Mouse (Mus musculus) left cerebral cortex, adult 9 months (tissue): ENCODE results near the gene Fosl1.

ENCODE experiments used
- DNase-seq, 2 experiments: peaks; one replicate each; pipeline ENCODE4 v3.0.0; 2022; ENCODE audit warnings: low spot score in 2 of 2

The Fosl1 gene

DNA sequence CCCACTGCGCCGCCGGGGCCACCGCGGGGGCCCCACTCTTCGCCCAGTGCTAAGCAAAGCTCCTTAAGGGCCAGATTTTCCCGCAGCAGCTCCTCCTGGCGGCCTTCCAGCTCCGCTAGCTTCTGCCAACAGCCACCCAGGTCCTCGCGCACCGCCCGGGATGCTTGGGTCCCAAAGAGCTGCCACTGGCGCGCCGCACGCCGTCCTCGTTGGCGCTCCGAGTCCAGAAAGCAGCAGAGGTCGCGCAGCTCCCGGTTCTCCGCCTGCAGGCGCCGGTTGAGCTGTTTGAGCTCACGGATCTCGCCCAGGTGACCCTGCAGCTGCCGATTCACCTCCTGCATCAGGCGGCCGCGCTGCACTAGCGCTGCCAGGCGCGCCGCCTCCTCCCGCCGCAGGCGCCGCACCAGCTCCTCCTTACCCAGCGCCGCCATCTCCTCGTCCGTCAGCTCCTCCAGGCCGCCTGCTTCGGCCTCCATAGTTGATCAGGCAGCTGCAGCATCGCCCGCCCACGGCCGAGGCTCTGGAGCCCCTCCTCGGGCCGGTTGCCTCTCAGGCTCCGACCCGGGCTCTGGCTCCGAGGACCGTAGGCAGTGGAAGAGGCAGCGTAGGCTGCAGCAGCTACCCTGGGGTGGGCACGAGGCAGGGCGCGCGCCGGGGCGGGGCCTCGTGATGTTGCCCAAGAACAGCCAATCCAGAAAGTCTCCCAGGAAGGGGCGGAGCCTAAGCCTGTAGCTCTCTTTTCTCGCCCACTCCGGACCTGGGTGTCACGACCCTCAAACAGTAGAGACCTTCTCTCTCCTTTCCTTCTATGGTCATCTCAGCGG lies 9.8 kb downstream of the Fosl1 start:
- DNase-seq: peak; percentile 90 to 96

DNA sequence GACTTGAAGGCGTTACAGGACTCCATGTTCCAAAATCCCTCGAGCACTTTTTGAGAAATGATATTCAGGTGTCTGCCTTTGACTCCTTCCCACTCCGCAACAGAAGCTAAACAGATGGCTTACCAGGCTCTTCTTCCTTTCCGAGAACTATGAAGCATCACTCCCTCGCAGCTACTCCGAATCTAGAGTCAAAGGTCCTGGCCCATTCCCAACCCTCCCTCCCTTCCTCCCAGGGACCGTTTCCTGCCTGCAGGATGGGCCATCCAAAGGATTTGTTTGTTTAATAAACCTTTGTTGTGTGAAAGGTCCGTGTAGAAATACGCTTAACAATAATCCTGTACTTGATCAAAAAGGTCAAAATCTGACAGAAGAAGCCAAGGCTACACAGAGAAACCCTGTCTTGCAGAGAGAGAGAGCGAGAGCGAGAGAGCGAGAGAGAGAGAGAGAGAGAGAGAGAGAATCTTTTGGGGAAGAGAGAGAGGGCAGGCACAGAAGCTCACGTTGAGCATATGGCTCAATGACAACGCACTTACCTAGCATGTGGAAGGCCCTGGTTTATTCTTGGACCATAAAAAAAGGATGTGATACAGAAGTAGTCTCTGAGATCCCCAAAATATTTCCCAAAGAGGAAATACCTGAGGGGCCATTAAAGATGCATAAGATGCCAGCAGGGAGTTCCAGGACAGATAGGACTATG lies 10.5 kb downstream of the Fosl1 start, which contains the start of gene Ccdc85b:
Gene Ccdc85b, minus strand, starts transcription at position 149 of the 697 bp plus-strand sequence.
- DNase-seq: no peak

DNA sequence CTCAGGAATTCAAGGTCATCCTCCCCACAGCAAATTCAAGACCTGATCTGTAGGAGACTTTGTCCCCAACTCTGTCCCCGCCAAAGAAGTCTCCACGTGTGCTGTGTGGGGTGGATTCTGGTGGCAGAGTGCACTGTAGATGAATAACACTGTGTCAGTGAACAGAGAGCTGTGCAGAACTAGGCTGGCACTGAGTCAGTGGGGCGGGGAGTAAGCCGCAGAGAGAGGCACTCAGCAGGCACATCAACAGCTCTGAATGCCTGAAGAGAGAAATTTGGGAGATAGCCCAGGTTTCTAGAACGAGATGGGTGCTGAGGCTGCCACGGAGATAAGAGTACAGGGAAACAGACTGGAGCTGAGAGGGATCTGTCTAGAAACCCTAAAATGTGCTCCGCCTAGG lies 11.7 kb downstream of the Fosl1 start:
- no peak for DNase-seq

DNA sequence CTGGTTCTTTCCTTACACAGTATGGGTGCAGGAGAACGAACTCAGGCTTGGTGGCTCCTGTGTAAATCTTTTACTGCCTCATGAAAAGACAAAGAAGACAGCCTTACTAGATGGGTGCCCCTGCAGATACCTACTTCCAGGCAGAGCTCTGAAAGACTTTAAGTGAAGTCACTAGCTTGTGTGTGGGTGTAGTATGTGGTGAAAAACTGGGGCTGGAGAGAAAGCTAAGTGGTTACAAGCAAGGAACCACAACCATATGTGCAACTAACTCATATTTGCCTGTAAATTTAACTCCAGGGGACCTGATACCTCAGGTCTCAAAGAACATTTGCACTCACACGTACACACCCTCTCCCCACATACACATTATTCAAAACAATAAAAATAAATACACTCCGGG lies 12.5 kb downstream of the Fosl1 start:
- DNase-seq: no peak

DNA sequence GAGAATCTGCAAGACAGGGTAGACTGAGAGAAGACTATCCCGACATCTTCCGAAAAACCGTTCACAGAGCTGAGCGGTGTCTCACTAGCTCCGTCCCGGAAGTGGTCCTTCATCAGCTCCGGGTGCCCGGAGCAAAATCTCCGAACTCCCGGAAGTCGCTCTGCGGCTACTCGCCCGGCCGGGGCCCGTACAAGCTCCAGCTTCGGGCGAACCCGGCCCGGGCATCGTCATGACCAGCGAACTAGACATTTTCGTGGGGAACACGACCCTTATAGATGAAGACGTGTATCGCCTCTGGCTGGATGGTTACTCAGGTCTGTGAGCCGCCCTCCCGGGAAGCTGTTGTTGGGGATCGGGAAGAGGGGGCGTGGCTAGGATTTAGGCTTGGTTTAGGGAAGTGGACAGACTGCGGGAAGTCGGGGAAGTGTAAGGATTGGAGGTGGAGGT lies 13.1 kb downstream of the Fosl1 start, which contains the start of gene Fibp:
Gene Fibp, plus strand, starts transcription at position 151 of the 447 bp plus-strand sequence.
- peak in 1 of 2 experiments; percentile 87 for DNase-seq

DNA sequence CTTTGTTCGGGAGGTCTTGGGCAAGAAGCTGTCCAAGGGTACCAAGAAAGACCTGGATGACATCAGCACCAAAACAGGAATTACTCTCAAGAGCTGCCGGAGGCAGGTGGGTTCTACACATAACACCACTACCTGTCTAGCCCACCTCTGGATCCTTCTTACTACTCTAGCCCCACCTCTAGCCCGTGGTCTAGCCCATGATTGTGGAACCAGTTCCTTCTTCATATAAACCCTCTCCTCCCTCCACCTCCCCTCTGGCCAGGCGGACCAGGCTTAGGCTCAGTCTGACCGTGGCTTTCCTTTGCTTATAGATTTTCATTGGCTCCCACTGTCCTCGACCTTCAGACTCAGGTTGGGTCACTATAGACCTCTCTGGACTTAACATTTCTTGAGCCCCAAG lies 14.1 kb downstream of the Fosl1 start:
- DNase-seq: no peak

DNA sequence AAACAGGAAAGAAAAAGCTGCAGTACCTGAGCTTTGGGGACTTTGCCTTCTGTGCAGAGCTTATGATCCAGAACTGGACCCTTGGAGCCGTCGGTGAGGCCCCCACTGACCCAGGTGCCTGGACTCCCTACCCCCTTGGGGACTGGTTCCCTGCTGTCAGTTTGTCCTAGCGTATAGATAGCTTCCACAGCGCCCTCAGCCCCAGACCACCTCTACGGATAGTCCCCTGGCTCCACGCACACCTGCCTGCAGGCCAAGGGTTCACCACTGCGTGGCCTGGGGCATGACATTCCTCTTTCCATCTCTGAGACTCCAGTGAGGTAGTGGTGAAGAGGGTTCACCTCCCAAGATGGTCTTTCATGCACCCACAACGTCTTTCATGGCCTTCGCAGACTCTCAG lies 15.9 kb downstream of the Fosl1 start:
- DNase-seq: no peak

DNA sequence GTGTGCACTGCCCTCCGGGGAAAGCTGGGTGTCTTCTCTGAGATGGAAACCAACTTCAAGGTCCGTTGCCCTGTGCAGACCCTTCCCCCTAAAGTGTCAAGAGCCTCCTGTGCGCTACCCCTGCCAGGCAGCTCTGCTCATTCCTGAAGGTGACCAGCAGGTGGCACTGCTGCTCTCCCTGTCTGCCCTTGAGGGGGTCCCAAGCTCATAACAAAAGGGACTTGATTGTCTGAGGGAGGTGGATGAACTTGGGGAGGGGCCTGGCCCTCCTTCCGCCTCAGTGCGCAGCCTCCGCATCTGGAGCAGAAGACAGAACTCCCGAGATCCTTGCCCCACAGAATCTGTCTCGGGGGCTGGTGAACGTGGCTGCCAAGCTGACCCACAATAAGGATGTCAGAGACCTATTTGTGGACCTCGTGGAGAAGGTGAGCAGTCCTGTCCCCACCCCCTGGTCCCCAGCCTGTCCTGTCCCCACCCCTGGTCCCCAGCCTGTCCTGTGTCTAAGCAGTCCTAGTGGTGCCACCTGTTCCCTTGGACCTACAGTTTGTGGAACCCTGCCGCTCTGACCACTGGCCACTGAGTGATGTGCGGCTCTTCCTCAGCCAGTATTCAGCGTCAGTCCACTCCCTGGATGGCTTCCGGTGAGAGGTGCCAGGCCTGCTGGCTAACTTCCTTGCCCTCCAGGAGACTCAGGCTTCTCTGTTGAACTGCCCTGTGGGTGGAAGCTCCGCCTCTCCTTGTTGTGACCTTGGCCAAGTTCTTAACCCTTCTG lies 16.6 kb downstream of the Fosl1 start:
- DNase-seq: no peak

DNA sequence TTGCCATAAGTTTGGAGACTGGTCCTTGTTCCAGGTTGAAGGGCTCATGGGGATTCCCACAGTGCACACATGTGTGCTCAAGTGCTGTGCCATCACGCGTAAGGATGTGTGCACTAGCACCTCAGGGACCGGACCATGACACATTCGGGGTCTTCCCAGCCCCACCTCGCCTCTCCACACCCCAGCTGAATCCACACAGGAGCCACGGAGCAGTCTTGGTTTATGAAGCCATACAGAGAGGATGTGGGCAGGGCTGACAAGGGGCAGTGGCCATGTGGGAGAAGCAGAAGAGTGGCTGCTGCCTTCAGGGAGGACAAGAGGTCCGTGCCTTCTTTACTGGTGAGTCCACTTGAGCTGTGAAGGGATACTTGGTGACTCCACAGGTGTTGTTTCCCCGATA lies 17.7 kb downstream of the Fosl1 start:
- DNase-seq: no peak

DNA sequence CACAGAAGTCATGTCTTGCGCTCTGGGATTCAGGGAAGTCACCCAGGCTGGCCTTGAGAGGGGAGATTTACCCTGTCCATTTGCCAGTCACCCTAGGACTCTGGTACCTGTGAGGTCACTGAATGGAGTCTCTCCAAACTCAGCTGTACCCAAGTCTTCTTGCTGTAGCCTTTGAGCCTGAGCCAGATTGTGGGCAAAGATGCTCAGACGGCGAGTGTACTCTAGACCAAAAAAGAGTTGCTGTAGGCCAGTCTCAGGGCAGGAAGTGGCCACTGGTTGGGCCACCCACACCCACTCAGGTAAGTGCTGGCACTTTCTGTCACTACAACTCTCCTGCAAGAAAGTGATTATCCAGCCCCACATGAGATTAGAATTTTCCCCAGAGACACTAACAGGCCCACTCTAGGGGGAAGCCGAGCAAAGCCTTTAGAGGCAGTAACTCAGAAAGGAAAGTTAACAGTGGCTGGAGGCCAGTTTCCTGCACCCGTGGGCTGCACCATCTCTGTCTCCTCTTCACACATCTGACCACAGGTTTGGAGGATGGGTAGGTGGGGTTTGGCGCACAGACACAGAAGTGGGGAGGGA lies 19.7 kb downstream of the Fosl1 start:
- DNase-seq: no peak

DNA sequence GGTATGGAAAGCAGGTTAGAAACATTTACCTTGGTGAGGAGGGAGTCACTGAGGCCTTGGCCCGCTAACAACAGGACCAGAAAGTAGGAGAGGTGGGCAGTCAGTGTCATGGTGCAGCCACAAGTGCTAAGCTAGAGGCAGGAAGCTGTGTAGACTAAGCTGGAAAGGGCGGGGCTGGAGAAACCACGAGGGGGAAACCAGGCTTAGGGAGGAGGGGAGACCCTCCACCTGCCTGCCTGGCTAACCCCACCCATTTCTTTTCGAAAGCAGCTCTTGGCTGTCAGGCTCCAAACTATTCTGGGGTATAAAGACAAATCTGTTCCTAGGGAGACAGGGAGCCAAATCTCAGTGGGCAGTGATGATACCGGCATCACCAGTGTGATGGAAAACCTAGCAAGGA lies 21.0 kb downstream of the Fosl1 start, which contains the start of gene Ctsw:
Gene Ctsw, minus strand, starts transcription at position 134 of the 400 bp plus-strand sequence.
- DNase-seq: no peak

DNA sequence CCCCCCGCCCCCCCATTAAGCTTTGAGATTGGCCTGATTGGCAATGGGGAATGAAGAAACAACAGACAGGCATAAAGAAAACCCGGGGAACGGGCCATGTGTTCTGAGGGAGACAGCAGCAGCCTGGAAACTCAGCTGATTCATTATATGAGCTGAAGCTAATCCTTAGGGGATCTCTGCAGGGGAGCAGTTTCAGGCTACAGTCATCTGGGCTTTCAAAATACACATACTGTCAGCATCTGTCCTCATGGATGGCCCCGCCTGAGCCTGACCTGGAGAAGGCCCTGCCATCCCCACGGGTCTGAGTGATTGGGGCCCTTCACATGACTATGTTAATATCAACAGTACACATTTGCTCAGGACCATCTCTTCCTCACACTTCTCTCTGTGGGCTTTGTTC lies 24.5 kb downstream of the Fosl1 start:
- no peak for DNase-seq

DNA sequence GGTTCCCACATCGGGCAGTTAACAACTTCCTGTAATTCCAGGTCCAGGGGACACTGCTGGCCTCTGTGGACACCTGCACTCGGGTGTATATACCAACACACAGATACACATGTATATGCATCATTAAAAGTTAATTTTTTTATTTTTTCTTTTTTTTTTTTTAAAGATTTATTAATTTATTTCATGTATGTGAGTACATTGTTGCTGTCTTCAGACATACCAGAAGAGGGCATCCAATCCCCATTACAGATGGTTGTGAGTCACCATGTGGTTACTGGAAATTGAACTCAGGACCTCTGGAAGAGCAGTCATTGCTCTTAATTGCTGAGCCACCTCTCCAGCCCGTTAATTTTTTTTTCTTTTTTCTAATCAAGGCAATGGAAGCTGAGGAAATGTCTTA lies 25.5 kb downstream of the Fosl1 start:
- no peak for DNase-seq

DNA sequence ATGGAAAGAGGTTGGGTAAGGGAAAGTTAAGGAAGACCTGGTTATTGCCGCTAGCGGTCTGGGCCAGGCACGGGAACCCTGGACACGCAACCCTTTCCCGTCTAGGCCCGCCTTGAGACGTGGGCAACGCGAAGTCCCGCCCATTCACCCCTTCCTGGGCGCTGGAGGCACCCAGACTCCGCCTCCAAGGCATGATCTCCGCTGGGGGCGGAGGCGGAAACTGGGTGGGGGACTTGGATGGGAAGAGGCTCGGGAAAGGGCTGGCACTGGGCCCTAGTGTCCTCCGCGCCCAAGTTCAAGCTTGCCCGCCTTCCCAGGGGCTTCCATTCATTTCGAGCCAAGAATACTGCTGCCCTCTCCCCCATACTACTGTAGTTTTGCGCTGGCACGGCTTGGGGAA lies 26.4 kb downstream of the Fosl1 start, which contains the start of gene Efemp2:
Gene Efemp2, plus strand, starts transcription at position 235 of the 400 bp plus-strand sequence.
- peak in 1 of 2 experiments; percentile 64 for DNase-seq

DNA sequence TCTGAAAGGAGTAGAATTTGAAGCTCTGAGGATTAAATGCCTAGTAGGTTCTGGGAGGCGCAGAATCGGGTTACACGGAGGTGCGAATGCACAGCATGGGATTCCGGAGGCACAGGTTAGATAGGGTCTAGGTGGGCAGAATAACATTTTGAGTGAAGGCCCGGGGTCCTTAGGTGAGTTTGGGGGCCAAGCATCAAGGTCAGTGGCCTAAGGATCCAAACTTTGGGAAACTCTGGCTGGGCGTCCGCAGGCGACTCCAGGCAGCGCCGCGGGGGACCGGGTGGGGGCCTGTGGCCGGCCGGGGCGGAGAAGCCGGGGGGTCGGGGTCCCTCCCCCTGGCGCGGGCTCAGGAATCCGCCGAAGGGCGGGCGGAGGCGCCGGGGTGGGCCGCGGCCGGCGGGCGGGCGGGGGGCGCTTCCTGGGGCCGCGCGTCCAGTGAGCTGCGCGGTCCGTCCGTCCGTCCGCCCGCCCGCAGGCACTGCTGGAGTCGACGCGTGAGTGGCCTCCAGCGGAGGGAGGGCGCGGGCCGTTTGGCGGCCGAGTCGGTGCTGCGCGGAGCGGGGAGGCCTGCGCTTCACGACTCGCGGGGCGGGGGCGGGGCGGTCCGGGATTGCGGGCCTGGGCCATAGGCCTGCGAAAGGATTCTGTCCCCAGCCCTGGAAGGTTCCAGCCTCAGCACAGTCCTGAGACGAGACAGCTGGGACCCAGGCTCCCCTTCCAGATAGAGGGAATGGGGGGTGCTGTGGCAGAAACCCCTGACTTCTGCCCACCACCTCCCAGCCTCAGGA lies 27.1 kb downstream of the Fosl1 start:
- no peak for DNase-seq

DNA sequence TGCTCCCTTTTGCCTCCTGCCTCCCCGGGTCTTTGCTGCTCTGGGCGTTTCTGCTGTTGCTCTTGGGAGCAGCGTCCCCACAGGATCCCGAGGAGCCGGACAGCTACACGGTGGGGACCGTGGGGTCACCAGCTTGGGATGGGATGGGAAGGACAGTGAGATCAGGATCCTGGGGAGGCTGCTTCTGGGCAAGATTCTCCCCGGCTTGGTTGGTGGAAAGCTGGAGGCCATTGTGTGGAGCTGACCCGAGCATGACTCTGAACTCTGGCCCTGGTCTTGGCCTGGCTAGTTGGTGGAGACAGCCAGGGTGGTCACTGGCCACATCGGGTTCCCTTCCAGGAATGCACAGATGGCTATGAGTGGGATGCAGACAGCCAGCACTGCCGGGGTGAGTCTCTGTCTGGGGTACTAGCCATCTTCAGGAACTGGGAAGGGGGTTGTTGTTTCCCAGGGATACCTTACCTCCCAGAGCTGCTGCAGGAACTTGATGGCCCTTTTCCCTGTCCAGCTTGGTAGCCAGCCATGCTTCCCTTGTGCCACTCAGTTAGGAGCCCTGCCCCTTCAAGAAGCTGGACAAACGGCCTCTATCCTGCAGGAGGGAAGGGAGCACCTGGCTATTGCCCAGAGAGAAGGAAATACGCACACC lies 27.8 kb downstream of the Fosl1 start:
- no peak for DNase-seq

DNA sequence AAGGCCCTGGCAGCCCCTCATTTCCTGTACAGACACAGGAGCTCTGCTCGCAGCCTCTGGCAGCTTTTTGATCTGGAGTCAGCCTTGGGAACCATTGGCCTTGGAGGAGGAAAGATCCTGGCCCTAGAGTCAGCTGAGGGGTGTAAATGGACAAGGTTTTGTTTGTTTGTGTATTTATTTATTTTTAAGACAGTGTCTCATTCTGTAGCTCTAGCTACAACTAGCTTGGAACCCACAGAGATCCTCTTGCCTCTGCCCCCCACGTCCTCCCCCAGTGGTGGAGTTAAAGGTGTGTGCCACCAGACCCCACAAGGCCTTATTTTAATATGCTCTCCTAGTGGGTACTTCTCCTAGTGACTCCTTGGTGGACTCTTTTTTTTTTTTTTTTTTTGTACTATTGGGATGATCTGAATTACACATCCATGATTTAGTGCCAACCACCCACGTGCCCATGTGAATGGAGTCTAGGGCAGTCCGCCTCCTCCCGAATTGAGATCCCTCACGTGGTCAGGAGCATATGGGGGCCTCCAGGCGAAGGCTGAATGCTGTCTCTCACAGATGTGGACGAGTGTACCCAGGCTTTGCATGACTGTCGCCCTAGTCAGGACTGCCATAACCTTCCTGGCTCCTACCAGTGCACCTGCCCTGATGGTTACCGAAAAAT lies 29.8 kb downstream of the Fosl1 start:
- DNase-seq: peak in 1 of 2 experiments; percentile 63

DNA sequence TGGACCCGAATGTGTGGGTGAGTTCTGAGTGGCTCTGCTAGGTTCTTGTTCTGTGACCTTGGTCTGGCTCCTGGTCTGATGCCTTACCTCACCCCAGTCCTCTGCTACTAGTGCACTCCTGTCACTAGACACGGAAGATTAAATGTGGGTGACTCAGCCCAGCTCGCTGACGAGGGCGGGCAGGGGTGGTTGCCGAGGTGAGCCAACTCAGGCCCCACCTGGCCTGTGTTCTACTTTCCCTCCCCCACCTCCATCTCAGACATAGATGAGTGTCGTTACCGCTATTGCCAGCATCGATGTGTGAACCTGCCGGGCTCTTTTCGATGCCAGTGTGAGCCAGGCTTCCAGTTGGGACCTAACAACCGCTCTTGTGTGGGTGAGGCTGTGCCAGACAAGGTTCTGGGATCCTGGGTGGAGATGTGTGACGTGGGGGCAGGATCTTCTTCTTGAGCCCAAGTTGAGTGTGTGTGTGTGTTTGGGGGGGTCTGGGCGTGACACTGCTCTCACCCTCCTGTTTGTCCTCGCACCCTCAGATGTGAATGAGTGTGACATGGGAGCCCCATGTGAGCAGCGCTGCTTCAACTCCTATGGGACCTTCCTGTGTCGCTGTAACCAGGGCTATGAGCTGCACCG lies 30.4 kb downstream of the Fosl1 start:
- no peak for DNase-seq

DNA sequence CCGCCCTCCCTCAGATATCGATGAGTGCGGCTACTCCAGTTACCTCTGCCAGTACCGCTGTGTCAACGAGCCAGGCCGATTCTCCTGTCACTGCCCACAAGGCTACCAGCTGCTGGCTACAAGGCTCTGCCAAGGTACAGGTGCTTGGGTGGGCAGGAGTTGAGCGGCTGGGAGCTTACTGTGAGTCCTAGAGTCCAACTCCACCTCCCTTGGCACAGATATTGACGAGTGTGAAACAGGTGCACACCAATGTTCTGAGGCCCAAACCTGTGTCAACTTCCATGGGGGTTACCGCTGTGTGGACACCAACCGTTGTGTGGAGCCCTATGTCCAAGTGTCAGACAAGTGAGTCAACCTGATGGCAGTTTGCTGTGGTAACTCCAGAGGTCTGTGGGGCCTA lies 32.7 kb downstream of the Fosl1 start:
- DNase-seq: no peak
